Mouse (Mus musculus) layer of hippocampus, adult 2 months (tissue): ENCODE measurements around the gene Slf2. TPM values are rescaled to one million over a fixed set of nuclear protein-coding genes. Genes with fewer than 3 reads are reported as not detected.

ENCODE experiments used
- DNase-seq, 2 experiments: peaks; one replicate each; pipeline ENCODE4 v3.0.0; 2022; ENCODE audit warnings: low spot score in 2 of 2
- H3K27ac ChIP-seq: fragments of 200-600 bp; 2 replicates; pipeline ENCODE4 v1.8.1; 2022
- H3K4me3 ChIP-seq: fragments of 200-600 bp; 2 replicates; pipeline ENCODE4 v1.8.1; 2022; ENCODE audit warnings: mild to moderate bottlenecking
- CTCF ChIP-seq: fragments of 200-600 bp; conservative IDR thresholded peaks from 2 replicates; pipeline ENCODE4 v1.8.1; 2022; ENCODE audit warnings: antibody characterized with exemption, mild to moderate bottlenecking, moderate library complexity
- total RNA-seq, 2 experiments: library from RNA; stranded (reverse); gene quantifications; 2 replicates each; pipeline ENCODE4 v1.2.3; 2021

Slf2 gene
- total RNA-seq, 2 experiments from 2014 or later, result 35.6 to 43.9 TPM

- no peak for TF ChIP-seq CTCF
- no peak for DNase-seq
- Histone ChIP-seq H3K4me3 (peak overlapping the region; percentile 73), H3K27ac (peak overlapping the region; percentile 70)
These were observed 58.9 kb downstream of the Slf2 start for GRCm38 (mm10) chr19:44989567-44990495.

DNA sequence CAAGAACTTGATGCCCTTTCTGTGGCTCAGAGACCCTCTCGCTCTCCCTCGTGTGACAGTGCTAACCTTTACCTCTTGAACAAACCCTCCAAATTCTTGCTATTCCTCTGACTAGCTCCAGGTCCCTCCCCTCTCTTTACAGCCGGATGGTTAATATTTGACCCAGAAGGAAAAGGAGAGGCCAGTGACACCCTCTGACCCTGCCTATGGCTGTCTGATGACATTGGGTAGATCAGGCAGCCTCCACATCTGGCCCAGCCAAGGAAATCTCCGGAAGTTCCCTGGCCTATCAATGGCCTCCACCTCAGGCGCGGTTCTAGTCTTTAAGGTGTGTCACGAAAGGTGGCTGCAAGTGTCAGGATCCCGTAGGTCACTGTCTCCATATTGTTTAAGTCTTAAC, 60.1 kb downstream of the Slf2 start:
- no peak for DNase-seq
- no peak overlapping the region for H3K4me3 ChIP-seq
- no peak for TF ChIP-seq CTCF
- no peak overlapping the region for H3K27ac ChIP-seq

- TF ChIP-seq CTCF, result no peak
- Histone ChIP-seq H3K27ac (no peak overlapping the region), H3K4me3 (no peak overlapping the region)
- no peak for DNase-seq
These were observed 61.3 kb downstream of the Slf2 start for GRCm38 (mm10) chr19:44992246-44992645.

- TF ChIP-seq CTCF, result no peak
- Histone ChIP-seq H3K27ac (no peak overlapping the region), H3K4me3 (no peak overlapping the region)
- DNase-seq, result no peak
These were observed 61.8 kb downstream of the Slf2 start for GRCm38 (mm10) chr19:44992712-44993111.

DNA sequence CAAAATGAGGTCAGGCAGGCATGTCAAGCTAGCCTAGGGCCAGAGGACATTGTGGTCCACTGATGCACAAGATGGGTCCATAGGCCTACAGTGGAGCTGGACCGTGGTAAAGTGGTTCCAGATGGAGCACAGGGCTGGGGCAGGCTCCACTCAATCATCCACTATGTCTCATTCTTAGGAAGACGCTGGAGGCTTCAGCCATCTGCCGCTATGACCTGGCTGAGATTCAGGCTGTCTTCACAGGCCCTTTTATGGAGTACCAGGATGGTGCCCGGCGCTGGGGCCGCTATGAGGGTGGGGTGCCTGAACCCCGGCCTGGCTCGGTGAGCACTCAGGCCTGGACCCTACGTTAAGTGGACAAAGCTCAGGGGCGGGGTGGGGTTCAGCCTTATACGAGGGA, 66.8 kb downstream of the Slf2 start:
- TF ChIP-seq CTCF, result no peak
- Histone ChIP-seq H3K27ac (no peak overlapping the region), H3K4me3 (no peak overlapping the region)
- DNase-seq, result no peak

GRCm38 (mm10) chr19:44999647-45000046, 68.7 kb downstream of the Slf2 start:
- no peak for DNase-seq
- Histone ChIP-seq H3K4me3 (no peak overlapping the region), H3K27ac (no peak overlapping the region)
- no peak for TF ChIP-seq CTCF

DNA sequence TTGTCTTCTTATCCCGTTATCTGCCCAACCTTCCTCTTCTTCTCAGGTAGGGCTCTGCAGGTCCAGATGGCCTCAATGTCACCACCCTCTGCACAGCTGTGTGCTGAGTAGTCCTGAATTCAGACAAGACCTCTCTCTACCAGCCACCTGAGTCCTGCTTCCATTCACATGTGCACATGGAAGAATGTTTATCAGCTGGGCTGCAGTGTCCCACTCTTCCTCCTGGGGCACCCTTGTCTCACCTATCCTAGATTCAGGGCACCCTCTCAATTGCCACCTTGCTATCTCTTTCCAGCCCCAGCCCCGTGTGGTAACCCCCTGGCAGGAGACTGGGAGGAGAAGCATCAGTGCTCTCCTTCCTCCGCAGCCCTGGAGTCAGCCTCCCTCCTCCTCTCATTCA, 71.3 kb downstream of the Slf2 start:
- peak; percentile 56 for TF ChIP-seq CTCF
- DNase-seq, result no peak
- Histone ChIP-seq H3K27ac (no peak overlapping the region), H3K4me3 (no peak overlapping the region)

- Histone ChIP-seq H3K4me3 (no peak overlapping the region), H3K27ac (no peak overlapping the region)
- DNase-seq, result no peak
- TF ChIP-seq CTCF, result no peak
These were observed 73.0 kb downstream of the Slf2 start for GRCm38 (mm10) chr19:45003740-45004516.

DNA sequence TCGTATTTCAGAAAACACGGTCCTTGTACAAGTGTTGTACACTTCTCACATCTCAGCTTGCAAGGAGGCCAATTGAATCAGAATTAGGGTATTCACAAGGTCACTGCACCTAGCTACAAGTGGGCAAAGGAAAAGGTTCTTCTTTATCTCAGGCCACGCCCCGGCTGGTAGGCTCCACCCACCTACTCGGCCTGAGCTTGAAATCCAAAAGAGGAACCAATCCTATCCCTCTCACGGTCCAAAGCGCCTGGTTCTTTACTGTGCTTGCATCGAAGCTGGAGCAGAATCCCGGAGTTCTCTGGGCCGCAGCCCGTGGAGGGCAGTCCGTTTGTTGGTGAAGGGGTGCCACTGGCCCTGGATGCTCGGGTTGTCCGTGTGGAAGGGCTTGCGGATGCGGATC, 74.5 kb downstream of the Slf2 start, which contains the start of gene Twnk:
Gene Twnk (plus strand): TSS at position 220 of the 400 bp plus-strand sequence.
- Histone ChIP-seq H3K27ac (peak within 1 kb of the TSS; percentile 77), H3K4me3 (peak within 1 kb of the TSS; percentile 97)
- TF ChIP-seq CTCF, result no peak
- peak in 1 of 2 experiments; percentile 40 for DNase-seq

- no peak for TF ChIP-seq CTCF
- DNase-seq, result peak; percentile 95 to 98
- Histone ChIP-seq H3K4me3 (peak within 1 kb of the TSS; percentile 97), H3K27ac (peak within 1 kb of the TSS; percentile 77)
These were observed 75.2 kb downstream of the Slf2 start, which contains the start of gene Mrpl43 for GRCm38 (mm10) chr19:45005957-45006712. Gene Mrpl43, minus strand, starts transcription at chr19:45006442.

GRCm38 (mm10) chr19:45007021-45007420, 76.1 kb downstream of the Slf2 start:
- no peak for TF ChIP-seq CTCF
- Histone ChIP-seq H3K27ac (peak overlapping the region; percentile 77), H3K4me3 (peak overlapping the region; percentile 97)
- no peak for DNase-seq

- H3K27ac ChIP-seq, result no peak overlapping the region; the same call in 1 of the 2 replicates
- H3K4me3 ChIP-seq, result peak overlapping the region; percentile 97; the same call in 1 of the 2 replicates
- no peak for TF ChIP-seq CTCF
- DNase-seq, result no peak
These were observed 76.7 kb downstream of the Slf2 start for GRCm38 (mm10) chr19:45007425-45008191.
